Mouse (Mus musculus) lung, postnatal 4 days (tissue): ENCODE measurements at regions not wholly inside any gene's neighbourhood (a gene's known extent, or its start where the extent isn't known, plus 50 kb on each side); places are given as distances from the start of the nearest gene placed in this dataset.
"Not testable (repeated sequence)": the region's sequence is repeated elsewhere in the genome, so short reads cannot be mapped to it uniquely, and the experiment has no call there.

ENCODE experiments used
- DNase-seq, 2 experiments: peaks; one replicate each; pipeline ENCODE4 v3.0.0; 2021

- DNase-seq: not testable (repeated sequence)
These were observed 84.8 kb upstream of the Ezh2 start for GRCm38 (mm10) chr6:47679946-47680345.

- peak; percentile 35 to 40 for DNase-seq
These were observed 77.6 kb upstream of the Ezh2 start for GRCm38 (mm10) chr6:47672741-47673140.

DNA sequence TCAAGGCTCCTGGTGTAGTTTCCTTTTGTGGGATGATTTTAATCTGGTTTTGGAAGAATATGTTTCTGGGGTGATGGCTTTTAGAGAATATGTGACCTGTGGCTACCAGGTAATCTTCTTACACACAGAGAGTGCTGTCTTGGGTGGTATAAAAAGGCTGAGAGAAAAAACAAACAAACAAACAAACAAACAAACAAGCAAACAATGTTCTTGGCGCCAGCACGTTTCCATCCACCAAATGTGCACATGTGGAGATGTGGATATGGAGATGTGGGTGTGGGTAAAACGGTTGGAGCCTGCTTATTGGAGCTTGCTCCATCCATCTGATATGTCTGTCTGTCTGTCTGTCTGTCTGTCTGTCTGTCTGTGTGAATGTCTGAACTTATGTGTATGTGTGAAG lies 57.7 kb upstream of the Ezh2 start:
- DNase-seq: peak; percentile 27 to 53

DNA sequence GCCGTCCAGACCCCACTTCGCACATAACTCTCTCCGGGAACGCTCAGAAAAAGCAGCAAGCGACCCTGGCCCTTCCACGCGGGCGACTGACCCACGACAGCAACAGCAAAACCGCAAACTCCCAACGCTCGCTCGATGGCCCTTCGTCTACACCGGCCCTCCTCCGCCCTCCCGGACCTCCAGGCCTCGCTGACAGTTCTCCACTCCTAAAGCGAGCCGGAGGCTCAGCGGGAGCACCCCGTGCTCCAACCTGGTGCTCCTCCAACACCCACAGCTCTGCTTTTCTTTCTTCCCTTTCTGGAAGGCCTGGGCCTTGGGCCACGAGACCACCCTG lies 56.2 kb upstream of the Ezh2 start:
- not testable (repeated sequence) for DNase-seq

DNA sequence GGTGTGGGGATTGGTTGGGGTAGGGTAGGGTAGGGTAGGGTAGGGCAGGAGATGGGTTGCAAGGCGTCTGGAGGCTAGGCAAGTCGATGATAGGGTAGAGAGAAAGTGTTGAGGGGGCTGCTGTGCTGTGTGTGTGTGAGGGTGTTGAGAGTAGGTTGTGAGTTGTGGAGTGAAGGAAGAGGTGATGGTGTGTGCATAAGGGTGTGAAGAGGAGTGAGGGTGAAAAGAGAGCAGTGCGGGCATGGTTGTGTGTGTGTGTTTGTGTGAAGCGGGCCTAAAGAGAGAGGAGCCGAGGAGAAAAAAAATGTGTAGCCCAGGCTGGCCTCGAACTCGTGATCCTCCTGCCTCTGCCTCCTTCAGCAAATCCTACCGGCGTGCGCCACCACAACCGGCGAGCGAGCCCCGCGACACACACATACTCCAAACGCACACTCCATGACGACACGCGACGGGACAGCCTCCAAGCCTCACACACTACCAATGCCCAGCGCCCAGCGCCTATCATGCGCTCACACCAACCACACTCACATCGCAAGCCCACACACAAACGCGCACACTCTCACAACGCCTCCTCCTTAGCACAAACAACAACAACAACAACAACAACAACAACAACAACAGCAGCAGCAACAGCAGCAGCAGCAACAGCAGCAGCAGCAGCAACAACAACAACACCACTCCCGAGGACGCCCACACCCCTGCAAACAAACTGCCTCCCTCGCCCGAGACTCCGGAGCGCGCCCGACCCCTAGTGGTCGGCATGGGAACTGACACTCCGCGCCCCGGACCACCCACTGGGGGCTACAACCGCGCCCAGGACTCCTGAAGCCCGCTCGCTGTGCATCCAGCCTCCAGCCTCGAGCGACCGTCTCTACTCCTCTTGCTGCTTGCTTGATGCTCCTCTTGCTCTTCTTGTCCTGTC lies 55.6 kb upstream of the Ezh2 start:
- DNase-seq: peak; percentile 94 to 97

DNA sequence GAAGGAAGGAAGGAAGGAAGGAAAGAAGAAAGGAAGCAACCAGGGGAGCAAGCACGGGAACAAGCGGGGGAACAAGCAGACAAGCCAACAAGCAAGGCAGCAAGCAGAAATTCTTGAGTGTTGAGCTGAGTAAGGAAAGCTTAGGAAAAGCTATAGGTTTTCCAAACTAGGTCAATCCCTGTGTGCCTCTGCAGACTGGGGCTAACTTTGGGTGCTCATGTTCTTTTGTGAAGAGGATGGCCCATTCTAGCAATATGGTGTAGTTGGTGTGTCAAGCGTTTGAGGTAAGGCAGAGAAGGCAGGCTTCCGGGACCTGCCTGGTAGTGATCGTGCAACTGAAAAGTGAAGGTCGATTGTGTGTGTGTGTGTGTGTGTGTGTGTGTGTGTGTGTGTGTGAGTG lies 54.8 kb upstream of the Ezh2 start:
- DNase-seq: peak; percentile 7 to 24

DNA sequence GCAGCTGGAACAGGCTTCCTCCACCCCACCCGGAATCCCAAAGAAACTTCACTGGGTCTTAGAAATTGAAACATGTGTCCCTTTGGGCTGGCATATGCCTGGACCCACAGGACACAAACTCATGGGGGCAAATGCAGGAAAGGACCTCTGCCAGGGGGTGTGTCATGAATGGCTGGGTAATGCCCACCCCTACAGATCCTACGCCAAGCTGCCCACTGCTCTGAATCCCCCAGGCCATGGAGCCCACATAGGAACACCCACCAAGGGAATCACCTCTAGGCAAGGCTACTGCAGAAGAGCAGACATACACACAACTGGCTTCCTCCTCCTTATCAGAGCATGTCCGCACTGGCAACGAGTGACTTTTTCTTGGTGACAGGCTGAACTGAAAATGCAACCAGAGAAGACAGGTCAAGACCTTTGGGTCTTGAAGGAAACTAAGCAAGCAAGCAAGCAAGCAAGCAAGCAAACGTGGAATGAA lies 54.4 kb upstream of the Ezh2 start:
- DNase-seq: peak; percentile 5 to 27

DNA sequence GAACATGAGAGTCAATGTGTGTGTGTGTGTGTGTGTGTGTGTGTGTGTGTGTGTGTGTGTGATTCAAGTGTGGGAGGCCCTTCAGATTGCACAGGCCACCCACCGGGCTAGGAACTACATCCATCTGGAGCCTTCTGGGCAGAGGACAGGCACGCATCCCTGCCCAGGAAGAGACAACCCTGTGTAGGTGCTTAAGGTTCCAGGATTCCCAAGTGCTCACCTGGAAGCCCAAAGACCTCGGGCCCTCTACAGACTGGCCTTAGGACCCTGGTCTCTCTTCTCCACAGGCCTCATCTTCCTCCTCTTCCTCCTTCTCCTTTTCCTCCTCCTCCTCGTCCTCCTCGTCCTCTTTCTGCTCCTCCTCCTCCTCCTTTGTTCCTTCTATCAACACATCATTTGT lies 53.8 kb upstream of the Ezh2 start:
- peak in 1 of 2 experiments; percentile 24 for DNase-seq

DNA sequence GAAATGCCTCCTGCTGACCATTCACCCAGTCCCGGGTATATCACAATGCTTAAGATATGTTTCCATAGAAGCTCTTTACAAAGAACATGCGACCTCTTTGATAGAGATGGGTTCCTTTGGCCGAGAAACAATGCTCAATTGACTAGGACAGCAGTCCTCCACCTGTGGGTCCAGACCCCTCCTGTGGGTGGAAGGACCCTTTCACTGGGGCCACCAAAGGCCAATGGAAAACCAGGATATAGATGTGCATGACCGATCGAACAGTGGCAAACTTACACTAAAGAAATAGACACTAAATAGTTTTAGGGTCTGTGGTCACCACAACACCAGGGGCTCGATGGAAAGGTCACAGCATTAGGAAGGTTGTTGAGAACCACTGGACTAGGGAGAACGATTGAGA lies 53.2 kb upstream of the Ezh2 start:
- no peak for DNase-seq

DNA sequence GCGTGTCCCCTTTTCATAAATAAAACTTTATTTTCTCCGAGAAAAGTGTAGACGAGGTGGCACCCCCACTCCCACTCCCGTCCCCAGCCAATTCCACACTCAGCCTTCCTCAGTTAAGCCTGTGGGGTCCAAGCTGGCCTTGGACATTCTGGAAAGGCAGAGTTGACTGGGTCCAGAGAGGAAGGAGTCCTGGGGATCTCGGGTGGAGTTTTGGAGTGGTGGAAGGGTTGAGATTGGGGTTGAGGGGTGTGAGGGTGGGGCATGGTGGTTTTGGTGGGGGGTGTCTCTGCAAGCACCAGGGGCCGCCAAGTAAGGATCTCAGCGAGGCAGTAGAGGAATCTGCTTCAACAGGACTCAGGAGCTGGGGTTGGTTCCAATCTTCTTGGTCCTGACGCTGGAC lies 52.7 kb upstream of the Ezh2 start:
- DNase-seq: peak; percentile 5 to 25

DNA sequence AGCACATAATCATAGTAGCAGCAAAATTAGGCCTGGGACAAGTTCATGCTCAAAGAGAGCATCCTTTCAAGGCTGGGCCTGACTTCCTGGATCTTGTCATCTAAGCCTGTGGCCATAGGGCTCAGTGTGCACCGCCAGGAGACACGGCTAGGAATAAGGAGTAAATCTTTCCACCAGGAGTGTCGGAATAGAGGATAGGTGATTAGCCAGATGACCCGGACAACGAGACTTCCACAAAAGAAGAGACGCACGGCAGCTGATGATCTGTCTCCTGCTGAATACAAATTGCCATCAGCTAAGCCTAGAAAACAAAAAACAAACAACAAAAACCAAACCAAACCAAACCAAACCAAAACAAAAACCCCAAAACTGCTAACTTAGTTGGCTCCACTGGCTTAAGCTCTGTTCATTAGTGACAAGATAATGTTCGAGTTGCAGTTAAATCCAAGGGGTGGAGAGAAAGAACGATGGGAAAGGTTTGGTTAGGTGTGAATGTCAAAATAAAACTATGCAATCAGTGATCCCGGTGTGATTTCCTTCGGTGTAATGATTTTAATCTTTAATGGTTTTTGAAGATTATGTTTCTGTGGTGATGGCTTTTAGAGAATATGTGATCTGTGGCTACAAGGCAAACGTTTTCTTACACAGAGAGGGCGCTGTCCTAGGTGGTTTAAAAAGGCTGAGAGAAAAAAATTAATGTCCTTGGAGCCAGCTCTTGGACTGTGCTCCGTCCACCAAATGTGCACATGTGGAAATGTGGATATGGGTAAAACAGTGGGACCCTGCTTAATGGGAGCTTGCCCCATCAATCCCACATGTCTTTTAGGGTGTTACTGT lies 51.8 kb upstream of the Ezh2 start:
- peak in 1 of 2 experiments; percentile 21 for DNase-seq

GRCm38 (mm10) chr6:47646022-47646421 lies 50.9 kb upstream of the Ezh2 start:
- no peak for DNase-seq
